Mouse (Mus musculus) lung, embryonic 16.5 days (tissue): Measurements from ENCODE around the gene Aplp2. TPM values are rescaled to one million over a fixed set of nuclear protein-coding genes. Genes with fewer than 3 reads are reported as not detected.

Experiments
- ATAC-seq: fragments of 200-750 bp; cut with Nextera tagmentation; 2 replicates; pipeline ENCODE4 v1.8.0; 2017; ENCODE audit warnings: low read depth, mild to moderate bottlenecking, moderate library complexity
- H3K27ac ChIP-seq: fragments of 300-500 bp; sonication (generic); 2 replicates; pipeline ENCODE4 v1.5.1; 2014; ENCODE audit warnings: mild to moderate bottlenecking, control low read depth, low read length
- H3K27me3 ChIP-seq: fragments of 300-500 bp; sonication (generic); 2 replicates; pipeline ENCODE4 v1.6.1; 2014; ENCODE audit warnings: low read depth, low read length, mixed read lengths; ENCODE audit not compliant: control insufficient read depth, insufficient read depth
- H3K36me3 ChIP-seq: fragments of 300-500 bp; sonication (generic); 2 replicates; pipeline ENCODE4 v1.6.1; 2014; ENCODE audit warnings: low read length; ENCODE audit not compliant: control insufficient read depth, insufficient read depth
- H3K4me1 ChIP-seq: fragments of 300-500 bp; sonication (generic); replicated peaks from 2 replicates; pipeline ENCODE4 v1.6.1; 2014; ENCODE audit warnings: low read length, mixed read lengths; ENCODE audit not compliant: control insufficient read depth, insufficient read depth
- H3K4me2 ChIP-seq: fragments of 300-500 bp; sonication (generic); 2 replicates; pipeline ENCODE4 v1.6.1; 2014; ENCODE audit warnings: low read depth, low read length, control low read depth
- H3K4me3 ChIP-seq: fragments of 300-500 bp; sonication (generic); 2 replicates; pipeline ENCODE4 v1.5.1; 2014; ENCODE audit warnings: mild to moderate bottlenecking, low read length, control low read depth
- H3K9ac ChIP-seq: fragments of 300-500 bp; sonication (generic); 2 replicates; pipeline ENCODE4 v1.6.1; 2014; ENCODE audit warnings: low read length, control low read depth
- H3K9me3 ChIP-seq: fragments of 300-500 bp; sonication (generic); 2 replicates; pipeline ENCODE4 v1.6.1; 2016; ENCODE audit warnings: low read length; ENCODE audit not compliant: control insufficient read depth
- WGBS: fragments of 180-500 bp; shearing (Covaris S2); extraction: QIAGEN DNeasy Blood & Tissue Kit; methylation state at CpG from one replicate; pipeline ENCODE4 v1.1.7; 2014; 5-methylcytosine and 5-hydroxymethylcytosine counted together
- polyA plus RNA-seq: library from polyadenylated mRNA; unstranded; fragments of >200 nt; fragmentation: Nextera tagmentation; extraction: Ambion mirVana; gene quantifications from 2 replicates; pipeline ENCODE4 v1.2.1, GENCODE M21; 2015

Gene Aplp2
- polyA plus RNA-seq, 1 experiment from 2014 or later = 518 TPM

DNA sequence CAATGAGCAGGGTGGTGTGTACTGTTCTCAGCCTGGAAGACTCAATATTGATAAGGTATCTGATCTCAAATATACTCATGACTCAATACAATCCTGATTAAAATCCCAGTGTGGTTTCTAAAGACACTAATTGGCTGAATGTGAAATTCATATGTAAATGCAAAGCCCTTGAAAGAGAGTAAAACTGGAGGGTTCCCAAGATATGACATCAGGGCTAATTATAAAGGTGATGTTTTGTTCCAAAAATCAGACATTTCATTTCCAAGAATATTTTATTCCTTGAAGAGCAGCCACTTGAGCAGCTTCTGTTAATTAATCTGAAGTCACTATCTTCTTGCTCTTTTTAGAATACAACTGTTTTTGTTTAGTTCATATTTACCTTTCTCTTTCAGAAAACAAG, 96.0 kb downstream of the Aplp2 start:
- Histone ChIP-seq H3K36me3 (no peaks in the 10 kb centered on the region), H3K9ac (no peak overlapping the region), H3K4me2 (no peak overlapping the region), H3K9me3 (no peaks in the 10 kb centered on the region), H3K4me3 (no peak overlapping the region), H3K4me1 (peaks cover 9% of the 10 kb centered on the region), H3K27me3 (no peaks in the 10 kb centered on the region), H3K27ac (no peak overlapping the region)
- ATAC-seq = no peak

DNA sequence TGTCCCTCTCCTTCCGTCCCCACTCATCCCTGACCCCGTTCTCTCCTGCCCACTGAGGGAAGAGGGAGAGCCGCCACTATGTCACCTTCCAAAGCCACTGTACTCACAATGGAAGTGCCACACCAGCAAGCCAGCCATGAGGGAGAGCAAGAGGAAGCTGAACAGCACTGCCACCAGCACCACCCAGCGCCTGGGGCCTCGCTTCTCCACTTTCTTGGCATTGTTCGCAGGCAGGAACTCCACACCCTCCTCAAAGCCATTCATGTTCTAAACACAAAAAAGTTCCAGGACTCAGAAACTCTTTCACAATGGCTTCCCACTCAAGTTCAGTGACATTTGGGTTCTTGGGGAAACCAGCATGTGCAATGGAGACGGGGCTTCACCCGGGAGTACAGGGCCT, 103.2 kb downstream of the Aplp2 start:
- Histone ChIP-seq H3K9ac (no peak overlapping the region), H3K27ac (peak overlapping the region; percentile 36; the same call in 1 of the 2 replicates), H3K36me3 (no peaks in the 10 kb centered on the region), H3K9me3 (no peaks in the 10 kb centered on the region), H3K27me3 (no peaks in the 10 kb centered on the region), H3K4me3 (no peak overlapping the region), H3K4me2 (no peak overlapping the region), H3K4me1 (no peaks in the 10 kb centered on the region; the same call in 1 of the 2 replicates)
- ATAC-seq = peak; percentile 43; the same call in 1 of the 2 replicates
- WGBS = 68% methylated on average over 7 of the region's 8 CpGs

Other genes with a start within 250 kb of the Aplp2 start
- 7.1 and 7.6 TPM in 2 replicates for gene Zbtb44, start 181.2 kb downstream of the Aplp2 start, polyA plus RNA-seq
- 58.3 and 58.6 TPM in 2 replicates for gene St14, start 80.0 kb downstream of the Aplp2 start, polyA plus RNA-seq
- 4.6 and 4.8 TPM in 2 replicates for gene Prdm10, start 68.7 kb upstream of the Aplp2 start, polyA plus RNA-seq
- gene Nfrkb, start 174.4 kb upstream of the Aplp2 start, polyA plus RNA-seq = 20.8 and 21.2 TPM in 2 replicates